Mouse (Mus musculus) heart, postnatal 36 days (tissue): ENCODE results near the gene Eif2s2. TPM values are rescaled to one million over a fixed set of nuclear protein-coding genes. Genes with fewer than 3 reads are reported as not detected.
"Not testable (repeated sequence)": the region's sequence is repeated elsewhere in the genome, so short reads cannot be mapped to it uniquely, and the experiment has no call there.

Source experiments
- DNase-seq, 2 experiments: peaks; one replicate each; pipeline ENCODE4 v3.0.0; 2021 to 2022
- intact Hi-C: fragments of 180-260 bp; cut with DNase I; formaldehyde crosslinking; loops from one replicate; pipeline ENCODE4 v1.15.1; 2025
- total RNA-seq, 2 experiments: library from RNA; stranded (reverse); gene quantifications; 2 replicates each; pipeline ENCODE4 v1.2.3; 2021

The Eif2s2 gene
- total RNA-seq, result 10 to 100 TPM; 56.6 to 59.7 TPM

DNA sequence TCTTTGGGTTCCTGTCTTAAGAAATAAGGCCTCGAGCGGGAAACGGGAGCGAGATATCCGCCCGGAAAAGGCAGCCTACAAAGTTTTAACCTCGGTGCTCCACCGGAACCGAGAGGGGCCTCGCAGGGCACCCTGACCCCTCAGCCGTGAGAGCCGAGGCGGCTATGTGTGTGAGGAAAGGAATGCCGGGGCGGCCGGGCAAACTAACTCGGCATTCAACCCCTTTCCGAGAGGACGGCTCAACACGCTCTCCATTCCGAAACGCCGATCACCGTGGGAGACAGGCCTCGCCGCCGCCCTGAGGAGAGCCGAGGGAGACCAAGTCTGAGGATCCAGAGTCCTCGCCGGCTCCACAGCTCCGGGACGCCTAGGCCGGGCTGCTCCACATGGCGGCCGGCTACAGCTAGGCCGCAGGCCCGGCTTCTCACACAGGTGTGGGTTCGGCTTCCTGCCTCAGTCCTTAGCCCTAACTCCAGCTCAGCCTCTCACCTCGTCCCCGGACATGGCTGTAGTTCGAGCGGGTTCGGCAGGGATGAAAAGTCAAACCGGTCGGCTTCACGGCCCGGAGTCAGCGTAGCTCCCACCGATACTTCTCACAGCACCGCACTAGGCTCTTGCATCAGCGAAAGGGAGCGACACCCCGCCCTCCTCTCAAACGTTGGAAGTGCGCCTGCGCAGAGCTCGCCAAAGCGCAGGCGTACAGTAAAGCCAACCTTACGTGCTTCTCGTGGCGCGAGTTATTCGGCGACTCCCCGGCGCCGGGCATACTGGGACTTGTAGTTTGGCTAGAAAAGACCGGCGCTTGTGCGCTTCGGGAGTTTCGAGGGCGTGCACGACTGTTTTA is at the start of gene Eif2s2:
Gene Eif2s2 (minus strand): TSS at position 735 of the 844 bp plus-strand sequence.
- DNase-seq, result peak; percentile 94 to 95
- intact Hi-C loops, result loop anchor here (2.0 to 5.0 kb wide), 3 partner anchors 102 to 235 kb away; partner anchors contain the start of genes Ahcy, Raly and a

DNA sequence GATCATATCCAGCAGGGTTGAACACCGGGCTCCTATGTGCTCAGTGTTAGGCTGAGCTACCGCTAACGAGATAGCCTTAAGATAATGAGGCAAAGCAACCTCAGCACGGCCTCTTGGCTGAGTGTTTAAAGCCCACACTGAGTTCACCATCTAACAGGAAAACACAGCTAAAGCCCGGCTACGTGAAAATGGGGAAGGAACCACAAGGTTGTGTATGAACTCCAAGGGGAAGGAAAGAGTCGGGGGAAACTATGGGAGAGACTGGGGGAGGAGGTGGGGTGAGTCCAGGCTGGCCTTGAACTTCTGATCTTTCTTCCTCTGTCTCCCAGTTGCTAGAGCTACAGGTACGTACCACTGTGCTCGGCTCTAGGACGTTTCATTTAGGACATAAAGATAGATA is 49.2 kb upstream of the Eif2s2 start:
- no peak for DNase-seq
- intact Hi-C loops, result loop anchor here (2.0 to 5.0 kb wide), 5 partner anchors 25 to 525 kb away; no protein-coding TSS in a partner anchor

- DNase-seq, result no peak
- intact Hi-C loops, result no loop called here
These were observed 45.0 kb upstream of the Eif2s2 start for GRCm38 (mm10) chr2:154937547-154938390.

DNA sequence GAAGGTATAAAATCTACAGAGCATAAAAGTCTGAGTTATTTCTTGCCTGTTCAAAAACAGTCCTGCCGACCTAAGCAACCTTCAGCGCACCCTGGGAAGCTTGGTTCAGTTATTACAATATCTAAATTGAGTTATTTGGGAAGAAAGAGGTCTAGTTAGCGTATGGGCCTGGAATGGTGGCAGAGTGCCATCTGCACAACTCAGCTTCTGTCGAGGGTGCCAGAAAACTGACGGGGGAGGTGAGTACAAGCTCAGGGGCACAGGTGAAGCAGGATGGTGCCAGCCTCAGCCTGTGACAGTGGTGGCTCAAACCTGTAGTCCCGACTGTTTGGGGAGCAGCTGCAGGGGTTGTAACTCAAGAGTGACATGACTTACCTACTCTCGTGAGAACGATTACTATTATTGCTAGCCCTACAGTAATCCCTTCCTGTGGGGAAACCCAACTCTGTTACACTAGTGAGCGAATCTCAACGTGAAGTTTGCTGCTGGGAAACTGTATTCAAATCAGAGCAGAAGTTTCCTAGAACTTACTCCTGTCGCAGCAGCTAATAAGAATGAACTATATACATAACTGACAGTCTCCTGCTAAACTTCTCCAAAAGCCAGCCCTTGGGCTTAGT is 43.9 kb upstream of the Eif2s2 start:
- intact Hi-C loops, result no loop called here
- DNase-seq, result no peak

DNA sequence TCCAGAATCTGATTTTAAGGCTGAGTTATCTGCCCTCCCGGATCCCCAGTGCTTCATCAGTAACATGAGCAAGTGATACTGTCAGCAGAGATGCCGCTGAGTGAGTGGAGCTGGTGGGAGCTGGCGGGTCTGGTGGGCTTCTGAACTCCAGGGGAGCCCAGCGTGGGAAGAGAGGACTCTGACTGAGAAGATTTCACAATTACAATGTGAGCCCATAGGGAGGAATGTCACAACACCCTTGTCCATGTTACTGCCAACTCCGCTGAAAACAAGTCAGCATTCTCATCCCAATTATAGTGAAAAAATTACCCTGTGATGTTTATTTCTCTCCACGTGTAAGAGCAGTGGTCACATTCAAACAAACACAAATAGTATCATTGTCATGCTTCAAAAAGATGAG is 43.4 kb upstream of the Eif2s2 start:
- intact Hi-C loops, result no loop called here
- no peak for DNase-seq

- no peak for DNase-seq
- intact Hi-C loops, result no loop called here
These were observed 41.1 kb upstream of the Eif2s2 start for GRCm38 (mm10) chr2:154933884-154934283.

- intact Hi-C loops, result no loop called here
- DNase-seq, result no peak
These were observed 35.6 kb upstream of the Eif2s2 start for GRCm38 (mm10) chr2:154928298-154928697.

DNA sequence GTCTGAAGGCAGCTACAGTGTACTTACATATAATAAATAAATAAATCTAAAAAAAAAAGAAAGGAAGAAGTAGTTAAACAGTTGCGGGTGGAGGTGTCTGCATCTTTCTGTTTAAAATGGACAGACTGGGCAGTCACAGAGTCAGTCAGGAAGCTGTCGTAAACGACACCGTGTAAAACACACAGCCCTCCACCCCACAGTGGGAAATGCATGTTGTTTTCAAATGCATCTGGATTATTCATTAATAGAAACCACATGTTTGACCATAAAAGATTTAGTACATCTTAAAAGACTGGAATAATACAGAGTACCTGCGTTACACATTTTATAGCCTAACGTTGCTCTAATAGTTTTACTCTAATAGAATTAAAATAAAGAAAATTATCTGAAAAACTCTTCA is 34.1 kb upstream of the Eif2s2 start:
- intact Hi-C loops, result no loop called here
- no peak for DNase-seq

- DNase-seq, result no peak
- intact Hi-C loops, result no loop called here
These were observed 32.8 kb upstream of the Eif2s2 start for GRCm38 (mm10) chr2:154925411-154926031.

DNA sequence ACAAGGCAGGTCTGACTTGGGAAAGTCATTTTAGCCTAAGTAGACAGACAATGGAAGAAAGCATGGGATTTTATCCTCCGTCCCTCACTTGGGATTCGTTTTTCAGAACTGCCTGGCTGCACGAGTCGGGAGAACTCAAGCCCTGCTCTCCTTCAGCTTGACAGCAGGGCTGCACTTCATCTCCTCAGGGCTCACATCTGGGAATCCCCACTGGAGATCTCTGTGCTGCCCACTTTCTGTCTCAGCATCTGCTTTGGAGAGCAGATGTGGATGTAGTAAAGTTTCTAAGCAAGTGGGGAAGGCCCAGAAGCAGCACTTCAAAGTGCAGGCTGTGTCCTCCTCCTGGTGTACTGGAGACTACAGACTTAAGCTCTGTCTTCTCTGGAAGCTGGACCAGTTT is 29.4 kb upstream of the Eif2s2 start:
- DNase-seq, intact Hi-C loops: not testable (repeated sequence)

DNA sequence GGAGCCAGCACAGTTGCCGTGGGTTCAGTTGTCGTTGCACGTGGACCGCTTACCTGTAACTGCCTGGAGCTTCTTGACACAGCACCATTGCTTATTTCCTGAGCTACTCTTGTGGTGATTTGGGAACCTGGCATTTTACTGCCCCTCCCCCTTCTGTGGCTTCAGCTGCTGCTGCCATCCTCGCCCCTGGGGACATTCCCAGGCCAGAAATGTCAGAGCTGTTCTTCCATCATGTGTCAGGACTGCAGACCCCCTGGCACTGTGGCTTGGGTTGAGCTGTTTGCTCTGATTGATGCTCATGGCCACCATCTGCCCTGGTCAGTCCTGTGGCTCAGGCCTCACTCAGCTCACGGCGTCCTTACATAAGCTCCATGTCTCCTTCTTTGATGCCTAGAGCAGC is 28.2 kb upstream of the Eif2s2 start:
- intact Hi-C loops, result no loop called here

DNA sequence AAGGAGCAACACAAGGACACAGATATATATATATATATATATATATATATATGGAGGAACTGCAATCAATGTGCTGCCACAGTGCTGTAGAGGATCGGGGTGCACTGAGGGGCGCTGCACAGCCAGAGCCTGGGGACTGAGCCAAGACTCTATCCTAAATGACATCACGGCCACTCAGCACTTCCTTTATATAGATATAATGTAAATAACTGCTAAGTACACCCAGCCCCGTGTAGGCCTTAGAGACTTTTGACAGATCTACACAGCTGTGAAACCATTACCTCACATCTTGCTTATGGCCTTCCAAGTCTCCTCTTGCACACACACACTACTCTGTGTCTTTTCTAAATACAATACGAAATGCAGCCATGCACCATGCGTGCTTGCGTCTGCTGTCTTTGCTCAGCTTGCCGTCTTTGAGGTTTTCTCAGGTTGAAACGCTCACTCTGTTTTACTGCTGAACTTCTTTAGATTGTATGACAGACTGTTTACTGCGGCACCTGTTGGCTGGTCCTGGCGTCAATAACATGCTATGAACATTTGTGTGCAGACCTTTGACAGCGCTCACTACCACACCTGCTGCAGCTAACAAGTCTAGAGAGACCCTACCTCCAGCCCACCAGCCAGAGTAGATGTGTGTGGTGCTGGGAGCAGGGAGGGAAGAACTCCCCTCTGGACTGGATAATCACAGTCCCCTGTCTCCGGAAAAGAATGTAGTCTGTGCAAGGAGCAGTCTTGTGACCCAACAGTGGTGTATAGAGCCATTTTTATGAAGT is 25.3 kb upstream of the Eif2s2 start:
- DNase-seq, result no peak
- intact Hi-C loops, result loop anchor here (2.0 kb wide), 1 partner anchor 25 kb away; no protein-coding TSS in a partner anchor

More for the DNA sequence above, 28.2 kb upstream of the Eif2s2 start:
- DNase-seq, result no peak

DNA sequence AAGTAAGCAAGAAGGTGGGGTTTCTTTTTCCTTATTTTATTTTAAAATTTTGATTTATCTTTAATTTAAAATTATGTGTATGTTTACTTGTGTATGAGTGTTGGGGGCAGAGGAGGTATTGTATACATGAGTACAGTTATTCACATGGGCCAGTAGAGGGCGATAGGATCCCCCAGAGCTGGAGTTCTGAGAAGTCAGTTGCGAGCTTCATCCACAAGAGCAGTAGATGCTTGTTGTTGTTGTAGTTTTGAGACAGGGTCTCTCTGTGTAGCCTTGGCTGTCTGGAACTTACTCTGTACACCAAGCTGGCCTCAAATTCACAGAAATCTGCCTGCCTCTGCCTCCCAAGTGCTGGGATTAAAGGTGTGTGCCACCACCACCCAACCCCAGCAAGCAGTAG is 23.8 kb upstream of the Eif2s2 start:
- intact Hi-C loops, result loop anchor here (2.0 kb wide), 1 partner anchor 26 kb away; no protein-coding TSS in a partner anchor
- peak in 1 of 2 experiments; percentile 8 for DNase-seq

GRCm38 (mm10) chr2:154915922-154916541 is 23.3 kb upstream of the Eif2s2 start:
- intact Hi-C loops, result loop anchor here (2.0 kb wide), 1 partner anchor 27 kb away; no protein-coding TSS in a partner anchor
- no peak for DNase-seq

DNA sequence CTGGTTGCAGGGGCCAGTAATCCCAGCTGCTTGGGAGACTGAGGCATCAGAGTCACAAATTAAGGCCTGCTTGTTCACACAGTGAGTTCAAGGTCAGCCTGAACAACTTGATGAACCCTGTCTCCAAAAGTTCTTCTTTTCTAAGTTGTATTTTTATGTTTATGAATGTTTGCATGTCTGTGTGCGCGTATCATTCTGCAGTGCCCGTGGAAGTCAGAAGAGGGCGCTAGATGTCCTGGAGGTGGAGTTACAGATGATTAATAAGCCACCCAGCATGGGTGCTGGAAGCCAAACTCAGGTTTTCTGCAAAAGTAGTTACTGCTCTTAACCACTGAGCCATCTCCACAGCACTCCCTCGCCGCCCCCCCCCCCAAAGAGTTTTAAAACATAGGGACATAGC is 17.1 kb upstream of the Eif2s2 start:
- no peak for DNase-seq
- intact Hi-C loops, result no loop called here

GRCm38 (mm10) chr2:154908223-154908622 is 15.5 kb upstream of the Eif2s2 start:
- intact Hi-C loops, DNase-seq: not testable (repeated sequence)

GRCm38 (mm10) chr2:154905796-154906195 is 13.1 kb upstream of the Eif2s2 start:
- intact Hi-C loops, result no loop called here
- DNase-seq, result no peak

DNA sequence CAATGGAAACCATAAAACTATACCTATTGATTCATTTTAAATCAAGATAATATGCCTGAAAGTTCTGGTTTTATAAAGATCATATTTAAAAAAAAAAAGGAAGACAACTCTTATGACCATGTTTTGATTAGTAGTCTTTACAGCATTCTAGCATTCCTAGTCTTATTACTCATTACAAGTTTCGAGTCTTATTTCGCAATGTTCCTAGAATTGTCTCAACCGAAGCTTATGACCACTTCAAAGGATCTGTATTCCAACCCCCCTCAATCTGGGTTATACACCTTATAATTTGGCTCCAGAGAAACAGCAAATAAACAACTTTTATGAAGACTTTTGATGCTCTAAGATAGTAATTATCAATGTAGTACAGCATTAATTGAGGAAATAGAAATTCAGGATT is 9.4 kb upstream of the Eif2s2 start:
- intact Hi-C loops, result no loop called here
- no peak for DNase-seq

- intact Hi-C loops, DNase-seq: not testable (repeated sequence)
These were observed 6.7 kb upstream of the Eif2s2 start for GRCm38 (mm10) chr2:154899412-154899811.
